Mouse (Mus musculus) liver, embryonic 14.5 days (tissue): ENCODE measurements around the gene Foxj3. TPM values are rescaled to one million over a fixed set of nuclear protein-coding genes. Genes with fewer than 3 reads are reported as not detected.

Experiments
- ATAC-seq: fragments of 200-750 bp; cut with Nextera tagmentation; 2 replicates; pipeline ENCODE4 v1.8.0; 2017; ENCODE audit warnings: moderate number of reproducible peaks, mild to moderate bottlenecking, moderate library complexity; ENCODE audit not compliant: insufficient read depth
- DNase-seq, 3 experiments: peaks; one replicate each; pipeline ENCODE4 v3.0.0-alpha.2; 2012 to 2013; ENCODE audit warnings: low read depth in 3 of 3, low spot score in 3 of 3
- H3K27ac ChIP-seq: fragments of 300-500 bp; sonication (generic); 2 replicates; pipeline ENCODE4 v1.5.1; 2014; ENCODE audit warnings: moderate library complexity, mild to moderate bottlenecking, control low read depth, inconsistent platforms
- H3K27me3 ChIP-seq: fragments of 300-500 bp; sonication (generic); 2 replicates; pipeline ENCODE4 v1.6.1; 2014; ENCODE audit warnings: mild to moderate bottlenecking, low read length, moderate library complexity; ENCODE audit not compliant: control insufficient read depth, insufficient read depth
- H3K36me3 ChIP-seq: fragments of 300-500 bp; sonication (generic); replicated peaks from 2 replicates; pipeline ENCODE4 v1.6.1; 2014; ENCODE audit warnings: low read depth; ENCODE audit not compliant: control insufficient read depth, insufficient read depth
- H3K4me1 ChIP-seq, 2 experiments: fragments of 200-500 bp in 1 of 2; fragments of 300-500 bp in 1 of 2; sonication (generic) in 1 of 2; replicated peaks; 2 replicates each; pipeline ENCODE4 v1.6.1; 2012 to 2014; ENCODE audit warnings: antibody characterized with exemption in 1 of 2, inconsistent platforms in 1 of 2, low read length in 1 of 2; ENCODE audit not compliant: control insufficient read depth in 2 of 2, insufficient read depth in 2 of 2
- H3K4me2 ChIP-seq: fragments of 300-500 bp; sonication (generic); 2 replicates; pipeline ENCODE4 v1.6.1; 2014; ENCODE audit warnings: low read depth, mild to moderate bottlenecking, control low read depth, moderate library complexity
- H3K4me3 ChIP-seq, 2 experiments: fragments of 200-500 bp in 1 of 2; fragments of 300-500 bp in 1 of 2; sonication (generic) in 1 of 2; 2 replicates each; pipeline ENCODE4 v1.5.1; 2012 to 2014; ENCODE audit warnings: low read depth in 2 of 2, low read length in 2 of 2, mild to moderate bottlenecking in 2 of 2, control low read depth in 1 of 2, inconsistent platforms in 1 of 2, moderate library complexity in 1 of 2; ENCODE audit not compliant: insufficient read depth in 1 of 2
- H3K9ac ChIP-seq: fragments of 300-500 bp; sonication (generic); replicated peaks from 2 replicates; pipeline ENCODE4 v1.6.1; 2014; ENCODE audit warnings: mild to moderate bottlenecking, control low read depth, moderate library complexity
- H3K9me3 ChIP-seq: fragments of 300-500 bp; sonication (generic); 2 replicates; pipeline ENCODE4 v1.6.1; 2016; ENCODE audit warnings: low read length, mixed read lengths; ENCODE audit not compliant: control insufficient read depth
- CTCF ChIP-seq: IDR thresholded peaks from 2 replicates; pipeline ENCODE4 v1.5.1; 2016; ENCODE audit warnings: antibody characterized with exemption, low read depth, control low read depth
- EP300 ChIP-seq: IDR thresholded peaks from 2 replicates; pipeline ENCODE4 v1.6.1; 2016; ENCODE audit warnings: antibody characterized with exemption, low read depth
- WGBS: fragments of 180-500 bp; shearing (Covaris S2); extraction: QIAGEN DNeasy Blood & Tissue Kit; methylation state at CpG from one replicate; pipeline ENCODE4 v1.1.7; 2014; ENCODE audit not compliant: insufficient replicate concordance; 5-methylcytosine and 5-hydroxymethylcytosine counted together
- polyA plus RNA-seq, 2 experiments: library from polyadenylated mRNA; depleted of rRNA in 1 of 2; stranded (reverse) in 1 of 2; unstranded in 1 of 2; fragments of >200 nt; fragmentation: Nextera tagmentation in 1 of 2; extraction: Ambion mirVana in 1 of 2; gene quantifications; 2 replicates each; pipeline versions ENCODE4 v1.2.1 to v1.2.3; 2012 to 2014

The Foxj3 gene
- polyA plus RNA-seq, 2 experiments = 4.5 to 4.7 TPM

GRCm38 (mm10) chr4:119672685-119673084 is 135.9 kb downstream of the Foxj3 start:
- Histone ChIP-seq H3K9ac (no peak overlapping the region), H3K27me3 (no peaks in the 10 kb centered on the region), H3K27ac (no peak overlapping the region), H3K9me3 (no peaks in the 10 kb centered on the region), H3K4me3 (no peak overlapping the region), H3K4me1 (no peaks in the 10 kb centered on the region), H3K4me2 (no peak overlapping the region), H3K36me3 (no peaks in the 10 kb centered on the region)
- TF ChIP-seq CTCF = no peak
- TF ChIP-seq EP300 = no peak
- DNase-seq (no peak), ATAC-seq (no peak)
- WGBS = 30% methylated on average over 5 of the region's 5 CpGs

Other genes starting within 250 kb of the Foxj3 start
- gene Ybx1, start 242.4 kb upstream of the Foxj3 start, polyA plus RNA-seq (2012; rRNA removed) = 135 and 250 TPM in 2 replicates
- 297 and 335 TPM in 2 replicates for gene Ybx1, start 242.4 kb upstream of the Foxj3 start, polyA plus RNA-seq (2014; fragmentation: Nextera tagmentation; extraction: Ambion mirVana)
- 42.3 and 52.2 TPM in 2 replicates for gene Ppih, start 216.5 kb upstream of the Foxj3 start, polyA plus RNA-seq (2012; rRNA removed)
- gene Ppih, start 216.5 kb upstream of the Foxj3 start, polyA plus RNA-seq (2014; fragmentation: Nextera tagmentation; extraction: Ambion mirVana) = 76.0 and 80.8 TPM in 2 replicates
- 0.15 and 0.41 TPM in 2 replicates for gene Ccdc30, start 121.5 kb upstream of the Foxj3 start, polyA plus RNA-seq (2012; rRNA removed)
- 0.96 and 1.2 TPM in 2 replicates for gene Ccdc30, start 121.5 kb upstream of the Foxj3 start, polyA plus RNA-seq (2014; fragmentation: Nextera tagmentation; extraction: Ambion mirVana)
- gene Ppcs, start 114.6 kb upstream of the Foxj3 start, polyA plus RNA-seq (2012; rRNA removed) = 5.0 and 6.5 TPM in 2 replicates
- gene Ppcs, start 114.6 kb upstream of the Foxj3 start, polyA plus RNA-seq (2014; fragmentation: Nextera tagmentation; extraction: Ambion mirVana) = 14.4 and 15.5 TPM in 2 replicates
- 0.04 and 0.06 TPM in 2 replicates for gene Zmynd12, start 114.2 kb upstream of the Foxj3 start, polyA plus RNA-seq (2012; rRNA removed)
- 0.15 TPM in 2 replicates for gene Zmynd12, start 114.2 kb upstream of the Foxj3 start, polyA plus RNA-seq (2014; fragmentation: Nextera tagmentation; extraction: Ambion mirVana)
- gene Rimkla, start 44.4 kb upstream of the Foxj3 start, polyA plus RNA-seq (2012; rRNA removed) = 0.01 and 0.02 TPM in 2 replicates
- not detected in 2 replicates for gene Rimkla, start 44.4 kb upstream of the Foxj3 start, polyA plus RNA-seq (2014; fragmentation: Nextera tagmentation; extraction: Ambion mirVana)
- gene Frg2f1, start 2.5 kb downstream of the Foxj3 start, polyA plus RNA-seq (2012; rRNA removed) = 1.1 and 1.3 TPM in 2 replicates
- gene Frg2f1, start 2.5 kb downstream of the Foxj3 start, polyA plus RNA-seq (2014; fragmentation: Nextera tagmentation; extraction: Ambion mirVana) = 0.39 and 0.53 TPM in 2 replicates
- 0.14 TPM in 1 of 2 replicates, not detected in the other for gene Guca2a, start 100.7 kb downstream of the Foxj3 start, polyA plus RNA-seq (2012; rRNA removed)
- gene Guca2a, start 100.7 kb downstream of the Foxj3 start, polyA plus RNA-seq (2014; fragmentation: Nextera tagmentation; extraction: Ambion mirVana) = not detected in 2 replicates
- 0.12 and 0.64 TPM in 2 replicates for gene Guca2b, start 122.0 kb downstream of the Foxj3 start, polyA plus RNA-seq (2012; rRNA removed)
- gene Guca2b, start 122.0 kb downstream of the Foxj3 start, polyA plus RNA-seq (2014; fragmentation: Nextera tagmentation; extraction: Ambion mirVana) = not detected in 2 replicates
- 1.7 and 1.9 TPM in 2 replicates for gene Hivep3, start 196.8 kb downstream of the Foxj3 start, polyA plus RNA-seq (2012; rRNA removed)
- 2.3 and 2.7 TPM in 2 replicates for gene Hivep3, start 196.8 kb downstream of the Foxj3 start, polyA plus RNA-seq (2014; fragmentation: Nextera tagmentation; extraction: Ambion mirVana)